Mouse (Mus musculus) mouse embryonic stem cell (cell line): ENCODE data around the gene Upf1.

ENCODE experiments used
- in situ Hi-C, 2 experiments: fragments of 300-500 bp; cut with MboI; formaldehyde crosslinking; loops; 1 replicate in 1 of 2; 3 replicates in 1 of 2; pipeline ENCODE4 v1.14.3; 2019 to 2020; ENCODE audit warnings: low sequenced_read_pairs in 2 of 2, low pct_unique_long_range_greater_than_20kb in 1 of 2, mixed read lengths in 1 of 2; ENCODE audit not compliant: unreplicated experiment in 1 of 2

The Upf1 gene

GRCm38 (mm10) chr8:70364066-70364465, 11.0 kb upstream of the Upf1 start:
- in situ Hi-C loops, result no loop called here

- in situ Hi-C loops, result no loop called here
Measured at GRCm38 (mm10) chr8:70361484-70362032, 8.5 kb upstream of the Upf1 start.

DNA sequence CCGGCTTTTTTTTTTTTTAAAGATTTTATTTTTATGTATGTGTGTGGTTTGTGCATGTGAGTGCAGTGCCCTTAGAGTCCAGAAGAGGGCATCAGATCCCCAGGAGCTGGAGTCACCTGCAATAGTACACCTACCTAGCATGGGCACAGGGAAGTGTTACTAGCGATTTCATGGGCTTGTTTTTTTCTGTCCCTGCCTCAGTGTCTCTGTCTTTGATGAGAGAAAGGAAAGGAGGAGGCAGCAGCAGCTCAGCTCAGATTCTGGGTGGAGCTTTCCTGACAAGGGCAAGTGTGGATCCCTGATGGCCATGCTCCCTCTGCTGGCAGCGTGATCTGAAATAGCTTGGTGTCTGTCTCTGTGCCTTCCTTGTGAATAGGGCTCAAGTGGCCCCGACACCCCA, 7.7 kb upstream of the Upf1 start:
- in situ Hi-C loops, result no loop called here

- in situ Hi-C loops, result no loop called here
Measured at GRCm38 (mm10) chr8:70359411-70359810, 6.3 kb upstream of the Upf1 start.

- in situ Hi-C loops, result no loop called here
Measured at GRCm38 (mm10) chr8:70356111-70356510, 3.0 kb upstream of the Upf1 start.

DNA sequence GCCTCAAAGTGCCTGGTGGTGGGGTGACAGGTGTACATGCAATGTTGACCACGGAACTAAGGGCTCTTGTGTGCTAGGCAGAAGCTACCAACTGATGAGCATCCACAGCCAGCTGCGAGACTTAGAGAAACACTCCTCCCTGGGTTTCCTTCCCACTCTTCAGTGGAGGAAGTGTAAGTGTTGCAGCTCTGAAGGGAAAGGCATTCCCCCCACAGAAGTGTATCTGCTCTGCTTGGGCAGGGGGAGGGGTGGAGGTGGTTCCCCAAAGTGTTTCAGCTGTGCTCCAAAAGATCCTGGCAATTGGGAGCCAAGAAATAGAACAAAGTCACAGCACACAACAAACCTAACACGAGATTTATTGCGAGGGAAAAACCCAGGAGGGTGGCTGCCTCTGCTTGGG, 926 bp upstream of the Upf1 start:
- in situ Hi-C loops, result no loop called here

- in situ Hi-C loops, result no loop called here
Measured at GRCm38 (mm10) chr8:70352657-70353151, 374 bp downstream of the Upf1 start.

GRCm38 (mm10) chr8:70352000-70352384, 1.1 kb downstream of the Upf1 start:
- in situ Hi-C loops, result no loop called here

- in situ Hi-C loops, result no loop called here
Measured at GRCm38 (mm10) chr8:70351035-70351999, 1.8 kb downstream of the Upf1 start.

GRCm38 (mm10) chr8:70347860-70348420, 5.1 kb downstream of the Upf1 start:
- in situ Hi-C loops, result no loop called here

- in situ Hi-C loops, result no loop called here
Measured at GRCm38 (mm10) chr8:70347443-70347842, 5.6 kb downstream of the Upf1 start.

DNA sequence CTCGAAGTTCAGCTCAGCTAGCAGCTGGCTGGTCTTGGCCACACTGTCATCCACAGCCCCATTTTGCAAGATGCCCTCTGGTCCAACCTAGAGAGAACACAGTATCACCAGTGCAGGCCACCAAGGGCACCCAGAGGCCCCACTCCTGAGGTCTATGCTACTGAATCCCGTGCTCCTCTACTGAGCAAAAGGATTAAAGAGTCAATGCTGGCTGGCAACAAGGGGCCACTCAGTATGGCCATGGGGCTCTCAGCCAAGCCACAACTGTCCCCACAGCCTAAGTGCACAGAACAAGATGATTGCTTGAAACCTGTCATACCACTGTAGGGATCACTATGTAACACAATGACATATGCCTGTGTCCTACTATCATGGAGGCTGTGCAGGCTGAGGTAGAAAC, 8.8 kb downstream of the Upf1 start:
- in situ Hi-C loops, result no loop called here

DNA sequence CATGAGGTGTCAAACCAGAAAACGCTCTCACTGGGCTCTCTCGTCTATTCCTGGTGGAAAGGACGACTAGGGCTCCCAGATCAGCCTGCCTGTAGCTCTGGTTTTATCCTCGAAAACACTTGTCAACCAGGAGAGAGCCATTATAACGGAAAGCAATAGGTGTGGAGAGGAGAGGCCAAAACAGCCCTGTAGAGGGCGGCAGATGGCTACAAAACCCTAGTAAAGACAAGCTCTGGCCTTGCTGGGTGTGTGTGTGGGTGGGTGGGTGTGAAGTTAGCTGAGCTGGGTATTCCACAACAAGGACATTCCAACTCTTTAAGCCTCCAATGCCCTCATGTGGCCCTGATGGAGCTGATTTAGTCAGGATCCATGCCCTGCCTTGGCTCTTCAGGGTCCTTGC, 9.4 kb downstream of the Upf1 start:
- in situ Hi-C loops, result no loop called here

DNA sequence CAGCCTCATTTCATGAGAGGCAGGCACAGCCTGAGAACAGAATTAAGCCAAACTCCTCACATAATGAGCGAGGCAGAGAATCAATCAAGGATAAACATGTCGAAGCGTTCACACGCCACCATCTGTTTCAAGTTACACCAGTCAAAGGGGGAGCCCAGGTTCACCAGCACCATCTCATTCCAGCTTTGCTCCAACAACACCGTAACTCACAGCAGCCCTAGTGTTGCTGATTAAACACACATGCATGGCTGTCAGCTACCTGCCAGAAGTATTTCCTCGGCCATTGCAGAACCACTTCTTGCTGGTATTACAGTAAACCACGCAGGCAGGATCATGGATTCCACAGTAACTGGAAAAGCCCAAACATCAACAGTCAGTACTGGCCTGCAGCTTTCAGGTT, 10.0 kb downstream of the Upf1 start:
- in situ Hi-C loops, result no loop called here

GRCm38 (mm10) chr8:70342007-70342406, 11.1 kb downstream of the Upf1 start:
- in situ Hi-C loops, result no loop called here

DNA sequence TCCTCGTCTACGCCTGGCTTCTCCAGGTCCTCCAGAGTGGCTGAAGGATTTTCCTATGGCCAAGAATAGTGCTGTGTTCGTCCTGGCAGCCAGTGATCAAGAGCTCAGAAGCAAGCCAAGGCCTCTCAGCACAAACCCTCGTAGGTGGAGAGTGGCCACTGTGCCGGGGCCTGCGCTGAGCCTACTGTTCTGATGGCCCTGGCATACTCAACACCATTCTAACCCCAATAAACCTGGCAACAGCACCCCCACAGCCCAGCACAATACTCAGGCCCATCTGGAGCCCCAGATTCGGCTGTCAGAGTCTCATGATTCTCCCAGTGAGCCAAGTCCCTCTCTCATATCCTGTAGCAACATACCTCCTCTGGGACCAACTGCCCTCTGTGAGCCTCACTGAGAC, 12.4 kb downstream of the Upf1 start:
- in situ Hi-C loops, result no loop called here

DNA sequence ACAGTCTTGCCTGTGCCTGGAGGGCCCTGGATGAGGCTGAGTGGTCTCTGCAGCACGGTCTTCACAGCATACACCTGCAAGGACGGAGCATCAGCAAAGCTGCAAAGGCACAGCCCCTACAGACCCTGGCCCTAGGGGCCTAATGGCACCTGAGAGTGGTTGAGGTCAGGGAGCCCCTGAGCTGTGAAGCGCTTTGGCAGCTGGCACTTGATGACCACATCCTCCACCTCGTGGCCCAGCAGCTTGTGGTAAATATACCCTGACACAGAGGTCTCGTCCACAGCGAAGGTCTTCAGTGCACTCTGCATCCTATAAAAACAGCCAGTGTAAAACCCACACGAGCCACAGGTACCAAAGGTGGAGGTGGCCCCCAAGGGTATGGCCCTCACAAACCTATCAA, 14.1 kb downstream of the Upf1 start:
- in situ Hi-C loops, result no loop called here

- in situ Hi-C loops, result no loop called here
Measured at GRCm38 (mm10) chr8:70332878-70333202, 20.2 kb downstream of the Upf1 start.

GRCm38 (mm10) chr8:70332070-70332877, 20.8 kb downstream of the Upf1 start:
- in situ Hi-C loops, result no loop called here
